Mouse (Mus musculus): Measurements from ENCODE around the gene Adap1. TPM values are rescaled to one million over a fixed set of nuclear protein-coding genes. Genes with fewer than 3 reads are reported as not detected.

Adap1 gene
- polyA plus RNA-seq, 1 experiment from 2014 or later: 1.7 TPM

- Histone ChIP-seq H3K4me2 (replicated peaks; ENCODE audit: low read depth, low read length) (no peak overlapping the region), H3K27ac (ENCODE audit: low read length) (no peak overlapping the region)
- peak; percentile 55 for ATAC-seq (ENCODE audit: low FRiP score, low TSS enrichment)
Measured at GRCm38 (mm10) chr5:139282191-139282590, 43.2 kb downstream of the Adap1 start.

DNA sequence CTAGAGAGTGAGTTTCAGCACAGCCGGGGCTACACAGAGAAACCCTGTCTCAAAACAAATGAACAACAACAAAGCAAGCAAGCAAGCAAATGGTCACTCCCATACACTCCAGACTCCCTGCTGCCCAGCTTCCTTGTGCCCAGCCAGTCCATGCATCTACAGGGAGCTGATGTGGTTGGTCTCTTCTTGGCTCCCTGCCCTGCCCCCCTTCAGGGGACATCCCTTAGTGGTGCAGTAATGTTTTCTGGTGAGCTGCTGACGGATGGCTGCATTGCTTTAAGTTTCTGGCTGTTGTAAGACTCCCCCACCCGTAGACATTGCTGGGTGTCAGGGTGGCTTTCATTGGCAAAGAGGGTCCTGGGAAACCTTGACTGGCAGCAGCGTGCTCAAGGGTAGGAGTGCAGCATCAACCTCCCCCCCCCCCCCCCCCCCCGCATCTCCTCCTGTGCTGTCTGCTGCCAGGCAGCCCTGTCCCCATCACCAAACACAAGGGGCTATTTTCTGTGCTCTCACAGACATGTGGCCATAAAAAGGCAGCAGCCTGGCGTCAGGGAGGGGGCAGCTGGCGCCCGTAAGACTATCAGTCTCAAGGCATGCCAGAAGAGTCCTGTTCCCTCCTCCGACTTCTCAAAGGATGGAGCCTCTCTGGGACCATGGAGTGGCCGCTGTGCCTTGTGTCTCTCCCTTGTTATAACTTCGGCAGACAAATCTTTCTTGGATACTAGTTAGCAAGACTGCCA is 43.9 kb downstream of the Adap1 start:
- no peak overlapping the region for H3K27ac ChIP-seq (ENCODE audit: low read length)
- H3K4me3 ChIP-seq (ENCODE audit: low read length): no peak overlapping the region
- H3K36me3 ChIP-seq (ENCODE audit: insufficient read depth, low read length): no peaks in the 10 kb centered on the region
- no peak for ATAC-seq (ENCODE audit: low FRiP score, low TSS enrichment)
- no peaks in the 10 kb centered on the region for H3K27me3 ChIP-seq (ENCODE audit: insufficient read depth, low read length)
- 24% methylated on average over 10 of the region's 11 CpGs for WGBS
- H3K9ac ChIP-seq (replicated peaks; ENCODE audit: low read length): no peak overlapping the region
- peaks cover 4% of the 10 kb centered on the region; the same call in 1 of the 2 replicates for H3K4me1 ChIP-seq (ENCODE audit: insufficient read depth, low read length)
- H3K9me3 ChIP-seq (ENCODE audit: low read length): no peaks in the 10 kb centered on the region
- H3K4me2 ChIP-seq (replicated peaks; ENCODE audit: low read depth, low read length): no peak overlapping the region

More at GRCm38 (mm10) chr5:139282191-139282590, 43.2 kb downstream of the Adap1 start:
- Histone ChIP-seq H3K9ac (replicated peaks; ENCODE audit: low read length) (no peak overlapping the region), H3K4me1 (ENCODE audit: insufficient read depth, low read length) (peaks cover 7% of the 10 kb centered on the region; the same call in 1 of the 2 replicates), H3K9me3 (ENCODE audit: low read length) (no peaks in the 10 kb centered on the region), H3K27me3 (ENCODE audit: insufficient read depth, low read length) (no peaks in the 10 kb centered on the region), H3K36me3 (ENCODE audit: insufficient read depth, low read length) (no peaks in the 10 kb centered on the region), H3K4me3 (ENCODE audit: low read length) (no peak overlapping the region)
- 6% methylated on average over 15 of the region's 15 CpGs for WGBS

DNA sequence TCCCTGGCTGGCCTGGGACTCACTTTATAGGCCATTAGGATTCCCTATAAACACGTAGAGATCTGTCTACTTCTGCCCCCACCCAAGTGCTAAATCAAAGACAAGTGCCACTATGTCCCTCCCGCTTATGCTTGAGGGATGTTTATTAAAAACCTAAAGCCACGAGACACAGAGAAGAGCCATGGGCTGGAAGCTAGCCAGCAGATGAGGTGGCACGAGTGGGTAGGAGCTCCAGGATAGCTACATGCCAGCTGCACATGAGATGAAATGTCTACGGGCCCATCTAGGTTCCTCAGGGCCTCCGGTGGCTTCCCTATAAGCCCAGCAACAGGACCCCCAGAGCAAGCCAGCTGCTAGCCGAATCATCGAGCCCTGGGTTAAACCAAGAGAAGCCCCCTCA is 48.1 kb downstream of the Adap1 start:
- Histone ChIP-seq H3K27me3 (ENCODE audit: insufficient read depth, low read length) (no peaks in the 10 kb centered on the region), H3K4me3 (ENCODE audit: low read length) (no peak overlapping the region), H3K9ac (replicated peaks; ENCODE audit: low read length) (no peak overlapping the region), H3K36me3 (ENCODE audit: insufficient read depth, low read length) (no peaks in the 10 kb centered on the region), H3K4me2 (replicated peaks; ENCODE audit: low read depth, low read length) (no peak overlapping the region), H3K27ac (ENCODE audit: low read length) (no peak overlapping the region), H3K4me1 (ENCODE audit: insufficient read depth, low read length) (peaks cover 3% of the 10 kb centered on the region; the same call in 1 of the 2 replicates), H3K9me3 (ENCODE audit: low read length) (no peaks in the 10 kb centered on the region)
- no peak for ATAC-seq (ENCODE audit: low FRiP score, low TSS enrichment)
- 70% methylated on average over 8 of the region's 8 CpGs for WGBS

DNA sequence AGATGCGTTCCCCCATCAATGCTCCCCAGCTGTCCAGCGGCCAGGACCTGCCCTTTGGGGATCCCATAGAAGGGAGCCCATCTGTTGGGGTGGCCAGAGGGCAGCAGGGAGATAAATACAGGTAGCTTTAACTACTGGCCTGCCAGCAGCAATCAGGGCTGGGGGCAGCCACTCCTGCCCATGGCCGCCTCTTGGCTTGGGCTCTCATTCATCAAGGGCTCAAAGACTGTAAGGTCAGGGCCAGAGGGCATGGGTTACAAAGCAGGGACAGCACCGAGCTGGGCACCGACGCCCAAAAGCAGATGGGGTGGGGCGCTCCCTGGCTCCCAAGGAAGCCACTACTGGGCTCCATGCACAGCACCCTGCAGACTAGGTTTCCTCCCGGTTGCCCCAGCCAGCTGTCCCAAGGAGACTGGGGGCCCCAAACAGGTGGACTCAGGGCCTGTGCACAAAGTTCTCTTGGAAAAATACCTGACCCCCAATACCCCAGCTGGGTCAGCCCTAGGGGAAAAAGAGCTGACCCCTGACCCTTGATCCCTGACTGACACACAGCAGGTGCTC is 53.3 kb downstream of the Adap1 start:
- no peak overlapping the region for H3K4me2 ChIP-seq (replicated peaks; ENCODE audit: low read depth, low read length)
- H3K27ac ChIP-seq (ENCODE audit: low read length): no peak overlapping the region; the same call in 1 of the 2 replicates
- no peak for ATAC-seq (ENCODE audit: low FRiP score, low TSS enrichment)

GRCm38 (mm10) chr5:139270806-139271521 is 54.5 kb downstream of the Adap1 start:
- Histone ChIP-seq H3K27me3 (ENCODE audit: insufficient read depth, low read length) (no peaks in the 10 kb centered on the region), H3K4me1 (ENCODE audit: insufficient read depth, low read length) (no peaks in the 10 kb centered on the region), H3K36me3 (ENCODE audit: insufficient read depth, low read length) (peaks cover 32% of the 10 kb centered on the region), H3K9ac (replicated peaks; ENCODE audit: low read length) (0 out of 2 replicates have a peak overlapping the region, but pooled peaks have one; percentile 26), H3K9me3 (ENCODE audit: low read length) (no peaks in the 10 kb centered on the region), H3K4me3 (ENCODE audit: low read length) (no peak overlapping the region), H3K27ac (ENCODE audit: low read length) (peak overlapping the region; percentile 58; the same call in 1 of the 2 replicates), H3K4me2 (replicated peaks; ENCODE audit: low read depth, low read length) (no peak overlapping the region)
- WGBS: 53% methylated on average over 16 of the region's 16 CpGs
- ATAC-seq (ENCODE audit: low FRiP score, low TSS enrichment): peak; percentile 44

More for the DNA sequence above, 53.3 kb downstream of the Adap1 start:
- no peak overlapping the region for H3K9ac ChIP-seq (replicated peaks; ENCODE audit: low read length)
- H3K4me3 ChIP-seq (ENCODE audit: low read length): no peak overlapping the region
- no peaks in the 10 kb centered on the region for H3K4me1 ChIP-seq (ENCODE audit: insufficient read depth, low read length)
- peaks cover 21% of the 10 kb centered on the region for H3K36me3 ChIP-seq (ENCODE audit: insufficient read depth, low read length)
- H3K27me3 ChIP-seq (ENCODE audit: insufficient read depth, low read length): no peaks in the 10 kb centered on the region
- no peaks in the 10 kb centered on the region for H3K9me3 ChIP-seq (ENCODE audit: low read length)
- 46% methylated on average over 8 of the region's 8 CpGs for WGBS

- no peak overlapping the region for H3K9ac ChIP-seq (replicated peaks; ENCODE audit: low read length)
- no peak for ATAC-seq (ENCODE audit: low FRiP score, low TSS enrichment)
- H3K9me3 ChIP-seq (ENCODE audit: low read length): no peaks in the 10 kb centered on the region
- H3K4me1 ChIP-seq (ENCODE audit: insufficient read depth, low read length): no peaks in the 10 kb centered on the region
- H3K36me3 ChIP-seq (ENCODE audit: insufficient read depth, low read length): peaks cover 63% of the 10 kb centered on the region
- 87% methylated on average over 4 of the region's 4 CpGs for WGBS
- H3K27me3 ChIP-seq (ENCODE audit: insufficient read depth, low read length): no peaks in the 10 kb centered on the region
- H3K27ac ChIP-seq (ENCODE audit: low read length): no peak overlapping the region
- no peak overlapping the region for H3K4me3 ChIP-seq (ENCODE audit: low read length)
- H3K4me2 ChIP-seq (replicated peaks; ENCODE audit: low read depth, low read length): no peak overlapping the region
Measured at GRCm38 (mm10) chr5:139267661-139268060, 57.8 kb downstream of the Adap1 start.

DNA sequence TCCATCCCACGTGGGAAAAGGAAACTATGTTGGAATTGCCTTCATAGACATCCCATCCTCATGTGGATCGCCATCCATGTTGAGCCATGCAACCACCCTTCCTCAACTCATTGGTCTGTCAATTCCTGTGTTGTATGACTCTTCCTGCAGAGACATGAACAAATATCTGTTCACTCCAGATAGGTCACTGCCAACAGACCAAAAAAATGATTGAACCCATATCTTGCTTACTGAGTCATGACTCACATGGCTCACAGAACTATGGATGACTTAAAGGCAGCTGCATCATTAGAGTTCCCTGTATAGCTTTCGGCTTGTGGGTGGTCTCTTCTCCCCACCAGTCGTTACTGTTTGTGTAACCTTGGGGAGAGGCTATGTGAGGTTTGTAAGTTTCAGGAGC is 64.0 kb downstream of the Adap1 start:
- WGBS: 87% methylated on average over 4 of the region's 4 CpGs
- no peak for ATAC-seq (ENCODE audit: low FRiP score, low TSS enrichment)
- Histone ChIP-seq H3K27me3 (ENCODE audit: insufficient read depth, low read length) (no peaks in the 10 kb centered on the region), H3K4me3 (ENCODE audit: low read length) (no peak overlapping the region), H3K4me2 (replicated peaks; ENCODE audit: low read depth, low read length) (no peak overlapping the region), H3K9ac (replicated peaks; ENCODE audit: low read length) (no peak overlapping the region), H3K4me1 (ENCODE audit: insufficient read depth, low read length) (peaks cover 7% of the 10 kb centered on the region; the same call in 1 of the 2 replicates), H3K36me3 (ENCODE audit: insufficient read depth, low read length) (peaks cover 57% of the 10 kb centered on the region), H3K9me3 (ENCODE audit: low read length) (no peaks in the 10 kb centered on the region), H3K27ac (ENCODE audit: low read length) (no peak overlapping the region)

DNA sequence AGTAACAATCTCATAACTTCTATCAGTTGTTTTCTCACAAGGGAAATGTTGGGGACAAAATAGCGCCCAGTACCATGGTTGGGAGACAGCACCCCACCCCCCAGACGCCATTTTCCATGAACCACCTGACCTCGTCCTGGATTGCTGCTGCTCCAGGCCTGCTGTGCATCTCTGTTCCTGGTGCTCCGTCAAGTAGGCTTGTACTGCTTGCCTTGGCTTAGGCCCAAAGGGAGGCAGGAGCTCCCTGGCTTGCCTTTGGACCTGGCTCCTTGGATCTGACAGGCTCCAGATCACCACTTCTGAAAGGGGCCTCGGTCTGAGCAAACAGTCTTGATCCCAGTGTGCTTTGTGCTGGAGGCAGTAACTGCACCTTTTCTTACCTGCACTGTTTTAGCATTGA is 65.6 kb downstream of the Adap1 start:
- Histone ChIP-seq H3K4me3 (ENCODE audit: low read length) (no peak overlapping the region), H3K36me3 (ENCODE audit: insufficient read depth, low read length) (peaks cover 44% of the 10 kb centered on the region), H3K9ac (replicated peaks; ENCODE audit: low read length) (no peak overlapping the region), H3K4me2 (replicated peaks; ENCODE audit: low read depth, low read length) (no peak overlapping the region), H3K27ac (ENCODE audit: low read length) (no peak overlapping the region), H3K9me3 (ENCODE audit: low read length) (no peaks in the 10 kb centered on the region), H3K27me3 (ENCODE audit: insufficient read depth, low read length) (no peaks in the 10 kb centered on the region), H3K4me1 (ENCODE audit: insufficient read depth, low read length) (peaks cover 16% of the 10 kb centered on the region; the same call in 1 of the 2 replicates)
- ATAC-seq (ENCODE audit: low FRiP score, low TSS enrichment): no peak
- WGBS: 72% methylated on average over 5 of the region's 5 CpGs

- Histone ChIP-seq H3K4me1 (ENCODE audit: insufficient read depth, low read length) (peaks cover 28% of the 10 kb centered on the region), H3K4me3 (ENCODE audit: low read length) (no peak overlapping the region), H3K9ac (replicated peaks; ENCODE audit: low read length) (no peak overlapping the region), H3K4me2 (replicated peaks; ENCODE audit: low read depth, low read length) (no peak overlapping the region), H3K27me3 (ENCODE audit: insufficient read depth, low read length) (no peaks in the 10 kb centered on the region), H3K36me3 (ENCODE audit: insufficient read depth, low read length) (peaks cover 31% of the 10 kb centered on the region), H3K27ac (ENCODE audit: low read length) (peak overlapping the region; percentile 25; the same call in 1 of the 2 replicates), H3K9me3 (ENCODE audit: low read length) (no peaks in the 10 kb centered on the region)
- 88% methylated on average over 8 of the region's 8 CpGs for WGBS
- ATAC-seq (ENCODE audit: low FRiP score, low TSS enrichment): no peak
Measured at GRCm38 (mm10) chr5:139258371-139259035, 66.9 kb downstream of the Adap1 start.

All from kidney, embryonic 16.5 days (tissue).